Mouse (Mus musculus) c-Kit-positive CD71-positive TER-119-positive erythroid progenitor cells, embryonic 14.5 days (primary cell): Measurements from ENCODE around the gene Glrx3.

ENCODE experiments used
- DNase-seq: peaks from one replicate; pipeline ENCODE4 v3.0.0-alpha.2; 2013; ENCODE audit warnings: low spot score

The Glrx3 gene

DNA sequence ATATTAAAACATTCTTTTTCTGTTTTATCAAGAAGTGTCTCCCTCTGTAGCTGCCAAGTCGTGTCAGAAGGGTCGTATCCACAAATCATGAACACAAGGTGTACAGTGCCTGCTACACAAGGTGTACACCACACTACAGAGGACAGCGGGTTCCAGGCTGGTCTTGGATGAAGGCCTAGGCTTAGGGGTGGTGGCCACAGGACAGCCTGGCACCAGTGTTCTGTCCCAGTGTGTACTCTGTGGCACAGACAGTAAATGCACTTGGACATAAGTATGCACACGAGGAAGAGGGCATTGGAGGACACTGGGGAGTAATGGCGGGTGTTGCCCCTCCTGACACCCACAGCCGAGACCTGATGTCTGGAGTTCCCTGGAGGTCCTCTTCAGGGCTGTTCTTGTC, 34.7 kb downstream of the Glrx3 start:
- no peak for DNase-seq

DNA sequence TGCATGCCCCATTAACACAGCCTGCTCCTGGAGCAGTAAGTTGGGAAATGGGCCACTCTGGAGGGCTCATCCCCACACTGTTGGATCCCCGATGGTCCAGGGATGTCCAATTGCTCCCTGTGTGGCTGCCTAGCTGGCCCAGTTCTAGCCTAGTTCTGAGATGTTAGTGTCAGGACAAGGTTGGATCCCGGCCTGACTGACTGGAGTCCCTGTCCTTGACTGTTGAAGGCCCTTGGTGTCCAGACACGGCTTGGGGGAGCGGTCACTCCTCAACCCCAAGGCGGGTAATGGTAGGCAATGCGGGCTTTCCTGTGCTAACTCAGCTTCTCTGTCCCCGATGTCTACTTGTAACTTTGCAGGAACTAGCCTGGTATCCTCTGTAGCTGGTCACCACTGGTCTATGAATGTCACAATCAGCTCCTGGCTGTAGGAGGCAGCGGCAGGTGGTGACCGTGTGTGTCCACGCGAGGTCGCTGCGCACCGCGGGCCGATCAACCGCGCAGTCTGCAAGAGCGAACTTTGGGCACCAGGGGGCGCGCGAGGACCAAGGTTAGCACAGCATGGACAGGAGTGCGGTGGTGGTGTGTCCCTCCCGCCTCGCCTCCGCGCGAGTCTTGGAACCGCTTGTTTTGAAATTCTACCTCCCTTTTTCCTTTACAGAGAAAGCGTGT, 40.7 kb downstream of the Glrx3 start:
- DNase-seq, result peak; percentile 83

GRCm38 (mm10) chr7:137478621-137478982, 41.2 kb downstream of the Glrx3 start:
- no peak for DNase-seq

DNA sequence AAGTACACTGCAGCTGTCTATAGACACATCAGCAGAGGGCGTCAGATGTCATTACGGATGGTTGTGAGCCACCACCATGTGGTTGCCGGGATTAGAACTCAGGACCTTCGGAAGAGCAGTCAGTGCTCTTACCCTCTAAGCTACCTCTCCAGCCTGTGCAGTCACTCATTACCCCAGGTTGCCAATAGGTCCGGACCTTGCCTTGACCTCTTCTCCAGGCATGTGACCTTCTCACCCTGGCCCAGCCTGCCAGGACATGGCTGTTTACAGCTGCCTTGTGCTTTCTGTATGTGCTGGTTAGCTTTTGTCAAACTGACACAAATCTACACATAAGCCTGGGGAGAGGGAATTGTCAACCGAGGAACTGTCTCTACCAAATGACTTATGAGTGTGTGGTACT, 43.4 kb downstream of the Glrx3 start:
- DNase-seq, result no peak

DNA sequence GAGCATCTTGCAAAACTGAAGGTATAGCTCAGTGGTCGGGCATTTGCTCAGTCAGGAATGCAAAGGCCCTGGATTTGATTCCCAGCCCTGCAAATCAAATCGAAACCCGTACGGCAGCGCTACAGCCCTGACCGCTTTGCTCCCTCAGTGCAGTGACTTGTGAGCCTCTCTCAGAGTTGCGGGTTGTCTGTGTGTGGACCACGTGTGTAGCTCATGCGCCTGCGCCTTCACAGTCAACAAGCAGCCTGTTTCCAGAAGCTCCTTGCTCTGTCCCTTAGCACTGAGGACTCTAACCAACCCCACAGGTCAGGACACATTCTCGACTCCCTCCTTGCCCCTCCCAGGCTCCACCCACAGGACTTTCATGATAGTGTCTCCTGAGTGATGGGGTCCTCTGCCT, 46.6 kb downstream of the Glrx3 start:
- no peak for DNase-seq

DNA sequence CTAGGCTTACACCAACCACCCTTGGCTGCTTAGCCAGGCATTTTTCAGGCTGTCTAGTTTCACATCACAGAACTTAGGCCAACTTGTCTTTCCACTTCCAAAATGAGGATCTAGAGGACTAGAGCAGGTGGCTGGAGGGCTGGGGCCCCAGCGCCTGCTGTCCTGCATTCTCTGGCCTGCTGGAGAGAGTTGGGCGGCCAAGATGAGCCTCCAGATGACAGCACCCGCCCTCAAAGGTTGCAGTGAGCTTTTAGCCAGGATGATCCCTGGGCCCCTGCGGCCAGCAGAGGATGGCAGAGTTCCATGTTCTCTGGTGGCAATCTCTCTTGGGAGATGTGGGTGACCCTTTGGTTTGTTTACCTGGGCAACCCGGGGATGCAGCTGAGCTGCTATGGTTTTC, 51.0 kb downstream of the Glrx3 start:
- no peak for DNase-seq

DNA sequence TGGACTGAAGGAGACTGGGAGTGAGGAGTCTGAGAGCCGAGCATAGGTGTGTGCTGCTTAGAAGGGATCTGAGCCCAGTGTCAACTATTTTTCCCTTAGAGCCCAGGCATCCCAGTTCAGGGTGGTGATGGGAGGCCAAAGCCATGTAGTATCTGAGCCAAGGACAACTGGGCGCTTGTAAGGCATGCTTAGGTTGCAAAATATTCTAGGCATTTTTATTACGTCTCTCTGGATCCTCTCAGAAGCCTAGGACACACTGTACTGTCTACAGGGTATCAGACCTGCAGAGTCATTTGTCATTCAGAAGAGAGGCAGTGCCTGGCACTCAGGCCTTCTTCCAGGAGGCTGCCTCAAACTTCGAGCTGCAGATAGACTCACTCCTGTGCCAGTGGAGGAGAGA, 53.3 kb downstream of the Glrx3 start:
- no peak for DNase-seq

- no peak for DNase-seq
Observed at GRCm38 (mm10) chr7:137492307-137492973, 55.0 kb downstream of the Glrx3 start.

DNA sequence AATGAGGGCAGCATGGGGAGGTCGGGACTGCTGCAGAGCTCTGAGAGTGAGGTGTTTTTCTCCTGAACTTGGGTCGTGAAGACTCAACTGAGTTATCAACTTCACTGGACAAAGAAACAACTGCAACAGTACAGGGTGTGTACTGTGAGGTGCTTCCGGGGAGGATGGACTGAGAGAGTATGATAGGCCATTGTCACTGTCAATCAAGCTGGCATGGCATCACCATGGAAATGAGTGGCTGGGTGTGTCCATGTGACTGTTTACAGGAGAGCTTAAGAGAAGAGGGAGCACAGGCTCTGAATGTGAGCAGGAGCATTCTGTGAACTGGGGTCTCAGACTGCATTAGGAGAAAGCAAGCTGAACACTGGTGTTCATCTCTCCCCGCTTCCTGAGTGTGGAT, 61.3 kb downstream of the Glrx3 start:
- DNase-seq, result no peak

GRCm38 (mm10) chr7:137517588-137517987, 80.2 kb downstream of the Glrx3 start:
- DNase-seq, result no peak

DNA sequence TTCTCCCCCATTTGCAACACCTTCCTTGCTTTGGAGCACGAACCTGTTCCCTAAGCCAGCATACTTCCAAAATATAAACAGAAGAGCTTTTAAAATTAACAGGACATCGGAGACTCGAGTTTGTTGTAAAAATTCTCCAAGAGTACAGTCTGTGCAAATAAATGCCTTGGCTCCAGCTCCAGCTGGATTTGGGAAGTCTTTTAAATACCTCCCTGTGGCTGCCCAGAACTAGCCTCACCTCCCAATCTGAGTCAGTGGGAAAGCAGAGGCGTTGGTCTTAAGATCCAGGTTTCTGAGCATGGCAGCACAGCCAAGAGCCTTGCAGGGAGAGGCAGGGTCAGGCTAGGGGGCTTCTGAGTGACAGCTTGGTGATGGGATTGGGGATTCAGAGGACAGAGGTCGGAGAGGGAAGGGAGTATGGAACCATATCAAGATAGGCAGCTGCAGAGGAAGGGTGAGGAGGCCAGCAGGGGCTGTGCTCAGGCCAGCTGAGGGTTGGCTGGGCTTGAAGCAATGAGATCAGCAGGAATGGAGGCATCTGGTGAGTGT, 80.7 kb downstream of the Glrx3 start:
- no peak for DNase-seq
